Mouse (Mus musculus): ENCODE data around the gene Klk8. TPM values are rescaled to one million over a fixed set of nuclear protein-coding genes. Genes with fewer than 3 reads are reported as not detected.

Klk8 gene
- polyA plus RNA-seq, 1 experiment from 2014 or later, result 9.6 TPM

GRCm38 (mm10) chr7:43851616-43852015, 54.2 kb downstream of the Klk8 start:
- no peak for DNase-seq (ENCODE audit: low spot score)
- no peak for ATAC-seq
- Histone ChIP-seq H3K4me1 (ENCODE audit: control insufficient read depth, insufficient read depth, low read length) (no peaks in the 10 kb centered on the region), H3K9ac (ENCODE audit: low read length) (no peak overlapping the region), H3K4me2 (ENCODE audit: low read length) (no peak overlapping the region), H3K27ac (ENCODE audit: low read depth, low read length) (no peak overlapping the region), H3K36me3 (ENCODE audit: control insufficient read depth, insufficient read depth, low read length) (no peaks in the 10 kb centered on the region), H3K4me3 (ENCODE audit: low read depth, low read length) (no peak overlapping the region), H3K27me3 (replicated peaks; ENCODE audit: control insufficient read depth, insufficient read depth, low read length) (no peaks in the 10 kb centered on the region), H3K9me3 (replicated peaks; ENCODE audit: control insufficient read depth, low read length) (no peaks in the 10 kb centered on the region)
- 93% methylated on average over 6 of the region's 6 CpGs for WGBS

Other genes with a start within 250 kb of the Klk8 start
- gene Zfp658, start 235.3 kb upstream of the Klk8 start, polyA plus RNA-seq (2014; fragmentation: Nextera tagmentation; extraction: Ambion mirVana), result 7.6 and 9.0 TPM in 2 replicates
- 18.8 and 21.5 TPM in 2 replicates for gene Zfp719, start 218.0 kb upstream of the Klk8 start, polyA plus RNA-seq (2014; fragmentation: Nextera tagmentation; extraction: Ambion mirVana)
- gene Zfp819, start 190.4 kb upstream of the Klk8 start, polyA plus RNA-seq (2014; fragmentation: Nextera tagmentation; extraction: Ambion mirVana), result 0.47 and 0.53 TPM in 2 replicates
- not detected in 2 replicates for gene Ceacam18, start 162.9 kb upstream of the Klk8 start, polyA plus RNA-seq (2014; fragmentation: Nextera tagmentation; extraction: Ambion mirVana)
- 0.19 and 0.42 TPM in 2 replicates for gene Siglece, start 137.4 kb upstream of the Klk8 start, polyA plus RNA-seq (2014; fragmentation: Nextera tagmentation; extraction: Ambion mirVana)
- gene Ctu1, start 125.6 kb upstream of the Klk8 start, polyA plus RNA-seq (2014; fragmentation: Nextera tagmentation; extraction: Ambion mirVana), result 18.9 and 20.6 TPM in 2 replicates
- not detected in 2 replicates for gene Klk14, start 107.2 kb upstream of the Klk8 start, polyA plus RNA-seq (2014; fragmentation: Nextera tagmentation; extraction: Ambion mirVana)
- not detected in 2 replicates for gene Klk13, start 85.0 kb upstream of the Klk8 start, polyA plus RNA-seq (2014; fragmentation: Nextera tagmentation; extraction: Ambion mirVana)
- 0.19 TPM in 1 of 2 replicates, not detected in the other for gene Klk12, start 28.7 kb upstream of the Klk8 start, polyA plus RNA-seq (2014; fragmentation: Nextera tagmentation; extraction: Ambion mirVana)
- gene Klk11, start 23.0 kb upstream of the Klk8 start, polyA plus RNA-seq (2014; fragmentation: Nextera tagmentation; extraction: Ambion mirVana), result not detected in 2 replicates
- gene Klk10, start 16.5 kb upstream of the Klk8 start, polyA plus RNA-seq (2014; fragmentation: Nextera tagmentation; extraction: Ambion mirVana), result 0.13 TPM in 1 of 2 replicates, not detected in the other
- not detected in 2 replicates for gene Klk9, start 5.7 kb upstream of the Klk8 start, polyA plus RNA-seq (2014; fragmentation: Nextera tagmentation; extraction: Ambion mirVana)
- not detected in 2 replicates for gene Klk7, start 13.7 kb downstream of the Klk8 start, polyA plus RNA-seq (2014; fragmentation: Nextera tagmentation; extraction: Ambion mirVana)
- not detected in 2 replicates for gene Klk6, start 26.9 kb downstream of the Klk8 start, polyA plus RNA-seq (2014; fragmentation: Nextera tagmentation; extraction: Ambion mirVana)
- not detected in 2 replicates for gene Klk5, start 44.4 kb downstream of the Klk8 start, polyA plus RNA-seq (2014; fragmentation: Nextera tagmentation; extraction: Ambion mirVana)
- 0.69 and 0.86 TPM in 2 replicates for gene Klk4, start 83.6 kb downstream of the Klk8 start, polyA plus RNA-seq (2014; fragmentation: Nextera tagmentation; extraction: Ambion mirVana)
- gene Klk15, start 136.2 kb downstream of the Klk8 start, polyA plus RNA-seq (2014; fragmentation: Nextera tagmentation; extraction: Ambion mirVana), result not detected in 2 replicates
- gene Klk1b8, start 153.1 kb downstream of the Klk8 start, polyA plus RNA-seq (2014; fragmentation: Nextera tagmentation; extraction: Ambion mirVana), result not detected in 2 replicates
- not detected in 2 replicates for gene Klk1b1, start 169.2 kb downstream of the Klk8 start, polyA plus RNA-seq (2014; fragmentation: Nextera tagmentation; extraction: Ambion mirVana)
- not detected in 2 replicates for gene Klk1b9, start 178.5 kb downstream of the Klk8 start, polyA plus RNA-seq (2014; fragmentation: Nextera tagmentation; extraction: Ambion mirVana)
- gene Klk1b11, start 198.3 kb downstream of the Klk8 start, polyA plus RNA-seq (2014; fragmentation: Nextera tagmentation; extraction: Ambion mirVana), result not detected in 2 replicates
- not detected in 2 replicates for gene Klk1b26, start 214.6 kb downstream of the Klk8 start, polyA plus RNA-seq (2014; fragmentation: Nextera tagmentation; extraction: Ambion mirVana)